Comparison of ENCODE assay signal across 9 mouse cellular contexts in genomic region chr5:45173035-45173755, GRCm38 (mm10).
A peak's percentile ranks its signal among the peaks of the same experiment; 100 is the strongest.
DNase-seq lines count a peak whose midpoint lies in the region.
"Had no signal": no experiment of that assay in that cellular context is flagged by ENCODE, and none has a peak within 500 bp of the region (broad histone marks: within the 10 kb centered on the region; RNA-seq: fewer than 3 reads in every experiment).

No protein-coding gene starts in this region.

- DNase-seq in gastrocnemius, adult 18-20 months (ENCODE audit: low spot score) = peak; percentile 55
- DNase-seq in gastrocnemius, postnatal 10 days = no peak
- peak; percentile 3 for DNase-seq in right cerebral cortex, postnatal 4 days
- DNase-seq in right cerebral cortex, adult 2 months (ENCODE audit: low spot score in 2 of 2) = no peak
- peak; percentile 37 for DNase-seq in gastrocnemius, postnatal 25 days
- DNase-seq in retina, postnatal 1 day = peak; percentile 45
- DNase-seq in layer of hippocampus, postnatal 25 days (ENCODE audit: extremely low spot score in 1 of 2, low spot score in 1 of 2) = no peak
- no peak for DNase-seq in kidney, adult 18-20 months
- DNase-seq: layer of hippocampus, postnatal 36 days had no signal

Comparison
In these comparisons a context has a peak if more than half of its experiments do, and no peak if none do; other contexts are left out.
1. DNase-seq: peak in gastrocnemius, adult 18-20 months (single experiment), right cerebral cortex, postnatal 4 days (single experiment), gastrocnemius, postnatal 25 days (single experiment) and retina, postnatal 1 day (single experiment); none in gastrocnemius, postnatal 10 days (single experiment), right cerebral cortex, adult 2 months (0 of 2), layer of hippocampus, postnatal 25 days (0 of 2) and kidney, adult 18-20 months (single experiment).